Mouse (Mus musculus) frontal cortex, postnatal 25 days (tissue): ENCODE measurements around the gene Ankrd53.
"Not testable (repeated sequence)": the region's sequence is repeated elsewhere in the genome, so short reads cannot be mapped to it uniquely, and the experiment has no call there.

Source experiments
- DNase-seq, 2 experiments: peaks; one replicate each; pipeline ENCODE4 v3.0.0; 2022; ENCODE audit warnings: low spot score in 2 of 2

Ankrd53 gene

DNA sequence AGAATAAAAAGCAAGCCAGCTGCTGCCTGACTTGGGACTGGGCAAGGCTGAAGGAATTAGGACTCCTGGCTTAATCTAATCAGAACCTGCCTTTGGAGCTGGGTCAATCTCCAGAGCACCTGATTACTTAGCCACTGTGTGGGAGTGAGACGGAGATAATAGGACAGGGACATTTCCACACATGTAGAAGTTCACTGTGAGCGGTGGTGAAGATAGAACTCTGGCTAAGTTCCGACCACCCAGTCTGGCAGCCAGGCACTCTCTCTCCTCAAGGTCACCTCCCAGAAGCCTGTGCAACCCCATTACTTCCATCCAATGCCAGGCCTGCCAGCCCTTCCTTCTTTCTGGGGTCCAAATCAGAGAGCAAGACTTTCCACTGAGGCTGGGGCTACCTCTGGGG lies 4.5 kb downstream of the Ankrd53 start:
- DNase-seq: no peak

DNA sequence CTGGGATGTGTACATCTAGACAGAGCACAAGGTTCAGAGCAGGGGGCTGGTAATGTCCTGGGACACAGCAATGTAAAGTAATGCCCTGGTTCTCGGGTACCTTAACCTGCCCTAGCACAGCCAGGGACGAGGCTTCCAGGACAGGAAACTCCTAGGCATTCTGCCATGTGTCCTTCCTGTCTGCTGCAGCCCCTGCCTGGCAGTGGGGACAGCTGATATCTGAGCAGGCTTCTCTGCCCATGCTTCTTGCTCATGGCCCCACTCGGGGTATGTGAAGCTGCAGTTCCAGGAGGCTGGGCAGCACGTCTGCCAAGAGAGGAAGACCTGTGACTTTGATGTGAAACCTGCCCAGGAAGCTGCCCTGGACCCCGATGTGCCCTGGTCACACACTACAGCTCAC lies 6.0 kb downstream of the Ankrd53 start:
- no peak for DNase-seq

DNA sequence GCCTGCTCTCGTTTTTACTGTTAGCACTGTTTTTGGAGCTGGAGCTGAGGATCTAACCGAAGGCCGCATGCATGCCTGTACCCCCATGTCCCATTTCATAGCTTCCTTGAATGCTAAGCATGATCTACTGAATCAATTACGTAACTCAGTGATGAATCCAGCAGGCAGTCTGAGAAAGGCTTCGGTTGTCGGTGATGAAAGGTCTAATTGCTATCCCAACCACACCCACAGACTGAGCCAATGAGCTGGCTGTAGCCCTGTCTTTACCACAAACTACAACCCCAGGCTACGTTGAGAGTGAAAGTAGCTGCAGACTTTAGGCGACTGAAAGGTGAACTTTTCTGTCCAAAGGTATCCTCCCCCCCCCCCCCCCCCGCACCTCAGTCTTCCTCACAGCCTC lies 11.7 kb downstream of the Ankrd53 start:
- DNase-seq: no peak

DNA sequence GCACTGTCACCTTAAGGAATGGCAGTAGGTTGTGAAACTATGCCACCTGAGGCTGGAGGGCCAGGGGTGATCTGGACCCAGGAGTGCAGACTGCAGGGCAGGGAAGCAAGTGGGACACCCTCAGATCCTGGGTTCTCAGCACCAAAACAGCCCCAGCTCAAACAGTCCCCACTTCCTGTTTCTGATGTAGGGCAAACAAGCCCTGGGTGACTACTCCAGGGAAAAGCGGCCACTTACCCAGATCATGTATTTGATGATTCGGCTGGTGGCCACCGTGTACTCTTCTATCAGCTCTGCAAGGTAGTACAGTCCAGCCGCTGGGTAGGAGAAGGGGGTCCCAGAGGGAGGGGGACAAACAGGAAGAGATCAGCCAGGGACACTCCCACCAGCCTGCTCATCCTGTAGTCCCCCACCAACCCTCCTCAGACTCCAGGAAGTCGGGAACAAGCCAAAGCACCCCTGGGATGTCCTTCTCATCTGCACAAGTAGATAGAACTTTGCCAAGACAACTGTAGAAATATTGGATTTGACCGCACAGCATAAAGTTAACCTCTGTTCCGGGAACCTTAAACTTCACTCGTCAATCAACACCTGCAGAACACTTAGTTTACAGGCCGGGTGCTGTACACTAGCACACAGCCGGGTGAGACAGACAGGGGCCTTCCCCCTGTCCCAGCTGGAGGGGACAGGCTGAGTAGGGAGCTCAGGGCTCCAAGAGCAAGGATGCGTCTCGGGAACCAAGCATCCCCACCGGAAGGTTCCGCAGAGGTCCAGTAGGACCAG lies 12.5 kb downstream of the Ankrd53 start:
- no peak for DNase-seq

DNA sequence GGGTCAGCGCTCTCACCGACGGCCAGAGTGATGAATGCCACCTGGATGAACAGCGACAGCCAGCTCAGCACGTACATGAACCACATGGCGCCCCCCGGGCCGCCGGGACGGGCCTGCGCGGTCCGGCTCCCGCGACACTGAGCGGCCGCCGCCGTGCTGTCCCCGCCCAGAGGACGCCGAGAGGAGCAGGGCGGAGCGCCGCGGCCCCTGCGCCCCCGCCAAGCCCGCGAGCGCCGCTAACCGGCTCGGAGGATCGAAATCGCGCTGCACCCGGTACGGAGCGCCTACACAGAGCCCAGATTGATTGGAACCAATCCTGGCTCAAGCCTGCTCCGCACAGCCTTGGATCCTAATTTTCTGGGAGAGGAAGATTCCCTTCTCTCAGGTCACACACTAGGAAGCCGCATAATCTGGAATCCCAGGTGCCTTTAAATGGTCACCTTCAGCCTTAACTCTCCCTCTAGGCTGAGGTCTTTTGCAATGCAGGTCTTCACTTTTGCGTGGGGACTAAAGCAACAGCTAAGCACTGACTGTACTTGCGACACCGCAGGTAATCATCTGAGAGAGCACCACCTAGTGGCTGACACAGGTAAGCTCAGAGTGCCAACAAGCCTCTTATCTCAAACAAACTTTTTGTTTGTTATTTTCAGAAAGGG lies 13.3 kb downstream of the Ankrd53 start, which contains the start of gene Tex261:
TSS of gene Tex261 (minus strand) at position 176 of the 656 bp plus-strand sequence.
- peak; percentile 66 to 83 for DNase-seq

DNA sequence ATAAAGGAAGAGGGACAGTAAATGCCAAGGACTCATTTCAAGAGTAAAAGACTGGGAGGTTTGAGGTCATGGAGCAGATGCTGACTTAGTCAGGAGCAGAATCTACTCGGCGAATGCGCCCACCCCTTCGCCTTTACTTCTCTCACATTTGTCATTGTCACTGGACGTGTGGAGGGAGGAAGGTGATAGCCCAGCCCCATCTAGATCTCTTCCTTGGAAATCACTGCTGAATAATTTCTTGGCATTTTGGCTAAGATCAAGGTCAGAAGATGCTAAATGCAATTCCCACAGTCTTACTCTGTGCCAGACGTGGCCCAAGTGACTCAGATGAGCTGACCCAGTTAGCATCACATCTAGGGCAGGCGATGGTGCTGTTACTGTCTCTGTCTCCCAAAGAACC lies 15.9 kb downstream of the Ankrd53 start:
- no peak for DNase-seq

DNA sequence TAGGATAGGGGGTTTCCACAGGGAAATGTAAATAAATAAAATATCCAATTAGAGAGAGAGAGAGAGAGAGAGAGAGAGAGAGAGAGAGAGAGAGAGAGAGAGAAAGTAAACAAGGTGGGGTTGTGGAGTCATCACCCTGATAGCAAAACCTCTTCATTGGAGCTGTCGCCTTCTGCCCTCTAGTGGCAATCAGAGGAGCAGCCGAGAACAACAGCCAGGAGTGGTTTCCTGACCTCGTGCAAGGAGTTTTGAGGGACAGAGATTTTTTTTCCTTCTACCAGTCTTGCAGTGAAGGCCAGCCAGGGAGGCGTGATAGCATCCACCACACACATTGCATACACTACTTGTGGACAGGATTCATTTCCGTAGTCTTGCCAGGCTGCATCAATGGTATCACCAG lies 16.6 kb downstream of the Ankrd53 start:
- no peak for DNase-seq

DNA sequence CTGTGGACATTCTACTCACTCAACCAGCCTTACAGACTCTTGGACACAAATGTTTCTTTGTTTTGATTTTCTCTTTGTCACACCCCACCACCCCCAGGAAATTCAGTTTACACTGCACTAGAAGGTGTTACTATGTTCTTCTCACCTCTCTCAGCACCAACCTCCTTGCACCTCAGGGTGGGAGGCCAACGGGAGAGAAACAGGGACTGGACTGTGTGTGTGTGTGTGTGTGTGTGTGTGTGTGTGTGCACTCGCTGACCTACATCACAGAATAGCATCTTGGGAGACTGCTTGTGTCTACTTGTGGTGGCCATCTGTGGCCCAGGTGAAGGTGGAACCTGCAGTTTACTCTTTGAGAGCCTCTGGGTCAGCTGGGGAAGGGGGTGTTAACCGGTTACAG lies 24.0 kb downstream of the Ankrd53 start:
- DNase-seq: no peak

DNA sequence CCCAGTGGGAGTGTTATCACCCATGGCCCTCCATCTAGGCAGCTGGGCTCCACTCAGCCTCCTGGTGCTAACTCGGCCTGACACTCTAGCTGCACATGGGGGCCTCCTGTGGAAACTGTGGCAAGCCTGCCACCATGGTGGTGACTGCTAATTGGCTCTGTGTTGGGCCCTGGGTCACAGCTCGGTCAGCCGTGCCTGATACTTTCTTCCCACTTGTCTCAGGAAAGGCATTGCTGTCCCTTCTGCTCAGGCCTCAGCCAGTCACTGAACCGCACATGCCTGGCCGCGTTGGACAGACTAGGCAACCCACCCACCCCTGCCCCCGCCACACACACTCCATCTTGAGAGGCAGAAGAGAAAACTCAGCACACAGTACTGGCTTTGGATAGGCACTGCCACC lies 26.1 kb downstream of the Ankrd53 start:
- DNase-seq: no peak

DNA sequence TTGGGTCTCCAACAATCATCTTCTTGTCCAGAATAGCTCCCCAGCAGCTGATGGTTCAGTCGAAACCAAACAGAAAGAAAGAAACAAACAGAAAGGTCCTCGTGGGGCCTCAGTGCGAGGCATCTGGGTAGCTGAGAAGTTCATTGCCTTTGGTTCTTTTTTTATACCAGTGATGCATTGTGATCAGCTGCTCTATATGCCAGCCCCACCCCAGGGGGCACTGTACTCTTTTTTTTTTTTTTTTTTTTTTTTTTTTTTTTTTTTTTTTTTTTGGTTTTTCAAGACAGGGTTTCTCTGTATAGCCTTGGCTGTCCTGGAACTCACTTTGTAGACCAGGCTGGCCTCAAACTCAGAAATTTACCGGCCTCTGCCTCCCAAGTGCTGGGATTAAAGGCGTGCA lies 28.1 kb downstream of the Ankrd53 start:
- DNase-seq: not testable (repeated sequence)

DNA sequence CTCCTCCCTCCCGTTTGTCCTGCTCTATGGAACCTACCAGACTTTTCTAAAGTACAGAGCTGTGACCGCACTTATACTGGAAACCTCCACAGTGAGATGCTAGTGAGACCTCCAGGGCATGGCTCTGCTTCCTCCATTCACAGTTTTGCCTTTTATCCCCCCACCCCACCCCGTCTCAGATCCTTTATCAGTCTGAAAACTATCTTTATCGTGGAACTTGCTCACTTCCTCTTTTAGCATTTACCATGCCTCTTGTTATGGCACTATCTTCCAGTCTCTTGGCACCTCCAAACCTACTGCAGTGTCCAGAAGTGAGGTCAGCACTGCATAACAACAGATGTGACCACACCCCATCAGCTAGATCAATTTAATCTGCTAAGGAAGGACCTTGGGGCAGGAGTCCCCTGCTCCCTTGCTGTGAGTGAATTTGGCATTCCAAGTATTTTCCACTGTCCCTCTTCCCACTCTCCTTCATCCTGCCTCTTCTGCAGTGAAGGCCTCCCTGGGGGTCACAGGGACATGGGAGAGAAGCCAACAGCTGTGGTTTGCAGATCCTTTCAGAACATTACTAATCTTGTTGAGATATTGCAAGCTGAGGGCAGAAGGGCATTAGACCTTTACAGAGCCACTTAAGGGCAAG lies 28.9 kb downstream of the Ankrd53 start:
- DNase-seq: no peak

DNA sequence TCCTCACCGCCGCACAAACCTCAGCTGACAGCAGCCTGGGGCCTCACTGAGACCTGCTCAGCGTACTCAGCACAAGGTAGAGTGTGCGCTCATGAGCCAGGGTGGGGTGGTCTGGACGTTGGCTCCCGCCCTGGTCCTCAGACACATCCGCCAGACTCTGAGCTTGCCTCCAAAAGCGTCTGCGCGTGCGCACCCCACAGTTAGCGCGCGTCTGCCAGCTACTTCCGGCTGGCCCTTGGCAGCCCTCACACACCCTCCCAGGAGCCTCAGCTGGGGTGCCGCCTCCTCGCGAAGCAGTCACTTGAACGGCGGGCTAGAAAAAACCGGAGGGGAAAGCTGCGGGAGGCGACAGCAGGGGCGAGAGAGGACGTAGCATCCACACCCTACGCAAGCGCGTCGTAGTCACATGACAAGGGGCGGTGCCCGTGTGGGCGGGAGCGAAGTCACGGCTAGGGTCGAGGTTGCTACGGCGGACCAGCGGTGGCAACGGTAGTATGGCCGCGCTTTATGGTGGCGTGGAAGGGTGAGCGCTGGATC lies 32.4 kb downstream of the Ankrd53 start, which contains the start of gene Nagk:
TSS of gene Nagk (plus strand) at position 223 of the 537 bp plus-strand sequence.
- DNase-seq: peak; percentile 81 to 87

DNA sequence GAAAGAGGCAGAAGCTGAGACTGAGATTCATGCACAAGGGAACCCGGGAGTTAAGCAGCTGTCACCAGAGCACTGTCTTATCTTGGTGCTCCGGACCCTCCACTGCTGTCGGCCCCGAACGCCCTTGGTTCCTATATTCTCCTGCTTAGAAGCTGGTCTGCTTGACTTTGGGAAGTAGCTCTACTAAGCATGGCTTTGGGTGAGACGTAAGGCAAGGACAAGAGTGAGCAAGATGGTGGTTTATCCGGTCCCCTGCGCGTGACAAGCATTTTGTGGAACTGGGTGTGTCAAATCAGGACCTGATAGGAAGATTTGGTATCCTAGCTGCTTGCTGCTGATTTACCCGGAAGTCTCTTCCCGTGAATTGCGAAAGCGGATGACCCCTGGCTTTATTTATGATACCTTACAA lies 33.1 kb downstream of the Ankrd53 start:
- no peak for DNase-seq

DNA sequence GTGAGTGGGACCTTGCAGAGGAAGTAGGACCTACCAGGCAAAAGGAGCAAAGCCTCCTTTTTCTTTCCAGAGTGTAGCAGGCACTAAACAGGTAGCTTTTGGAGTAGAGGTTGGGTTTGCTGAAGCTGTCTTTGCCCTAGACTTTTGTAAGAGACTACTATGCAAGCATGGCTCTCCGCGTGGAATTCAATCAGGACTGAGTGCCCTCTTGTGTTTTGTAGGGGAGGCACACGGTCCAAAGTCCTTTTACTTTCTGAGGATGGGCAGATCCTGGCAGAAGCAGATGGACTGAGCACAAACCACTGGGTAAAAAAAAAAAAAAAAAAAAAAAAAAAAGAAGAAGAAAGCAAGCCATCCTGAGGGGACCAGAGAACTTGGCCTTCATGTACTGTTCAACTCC lies 34.2 kb downstream of the Ankrd53 start:
- no peak for DNase-seq

DNA sequence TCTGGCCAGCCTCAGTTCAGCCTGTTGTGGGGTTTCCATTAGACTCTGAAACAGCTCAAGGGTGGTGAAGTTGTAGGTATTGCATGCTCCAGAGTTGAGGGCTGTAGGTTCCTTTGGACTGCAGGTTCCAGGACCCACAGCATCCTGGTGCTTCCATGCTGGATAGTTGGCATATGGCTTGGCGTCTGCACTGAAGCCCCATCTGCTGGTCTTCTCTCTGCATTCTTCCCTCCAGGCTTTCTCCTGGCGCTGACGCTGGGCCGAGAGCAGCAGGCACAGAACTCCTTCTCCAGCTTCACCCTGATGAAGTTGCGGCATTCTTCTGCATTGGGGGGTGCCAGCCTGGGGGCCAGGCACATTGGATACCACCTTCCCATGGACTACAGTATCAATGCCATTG lies 39.6 kb downstream of the Ankrd53 start:
- DNase-seq: no peak

DNA sequence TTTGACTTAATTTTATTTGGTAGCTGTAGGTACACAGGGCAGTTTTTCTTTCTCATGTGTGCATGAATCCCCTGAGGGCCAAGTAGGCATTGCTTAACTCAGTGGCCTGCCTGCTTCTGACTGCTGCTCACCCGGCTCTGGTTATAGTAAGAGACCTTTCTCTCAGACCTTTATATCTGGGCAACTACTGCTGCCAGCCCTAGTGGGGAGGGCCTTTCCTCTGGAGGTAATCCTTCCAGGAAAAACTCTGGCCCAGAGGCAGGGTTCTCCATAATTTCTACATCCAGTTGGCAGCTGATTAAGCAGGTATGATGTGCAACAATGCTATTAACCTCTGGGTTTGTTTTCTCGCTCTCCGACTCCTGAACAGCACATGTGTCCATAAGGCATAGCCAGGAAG lies 40.4 kb downstream of the Ankrd53 start:
- no peak for DNase-seq

DNA sequence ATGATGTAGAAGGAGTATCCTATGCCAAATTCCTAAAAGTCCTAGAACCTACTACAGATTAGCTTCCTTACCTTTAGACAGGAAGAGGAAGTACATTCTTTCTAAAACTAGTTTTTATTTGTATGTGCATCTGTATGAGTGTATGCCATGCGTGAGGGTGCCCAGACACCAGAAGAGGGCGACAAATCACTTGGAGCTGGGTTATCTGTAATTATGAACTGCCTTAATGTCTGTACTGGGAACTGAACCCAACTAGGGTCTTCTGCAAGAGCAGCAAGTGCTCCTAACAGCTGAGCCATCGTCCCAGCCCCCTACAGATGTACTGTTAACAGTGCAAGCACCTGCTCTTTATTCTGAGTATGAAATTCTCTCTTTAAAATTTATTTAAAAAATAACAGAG lies 53.4 kb downstream of the Ankrd53 start:
- DNase-seq: no peak
